Mouse (Mus musculus): ENCODE measurements at regions not wholly inside any gene's neighbourhood (a gene's known extent, or its start where the extent isn't known, plus 50 kb on each side); places are given as distances from the start of the nearest gene placed in this dataset.

- TF ChIP-seq CTCF (IDR thresholded peaks at IDR 0.05 in 2 of 3, conservative IDR thresholded peaks at IDR 0.05 in 1 of 3; ENCODE audit: control insufficient read depth in 1 of 3, insufficient read depth in 1 of 3, low read depth in 2 of 3, low read length in 3 of 3, poor library complexity in 1 of 3, severe bottlenecking in 1 of 3) (no peak), UBTF (IDR thresholded peaks at IDR 0.05; ENCODE audit: borderline replicate concordance, insufficient read depth, low read depth, low read length) (no peak), ZNF384 (IDR thresholded peaks at IDR 0.05; ENCODE audit: low read depth, low read length) (no peak), USF1 (IDR thresholded peaks at IDR 0.05; ENCODE audit: low read depth, low read length) (no peak), MAFK (IDR thresholded peaks at IDR 0.05; ENCODE audit: borderline replicate concordance, low read depth, low read length) (no peak), EP300 (IDR thresholded peaks at IDR 0.05; ENCODE audit: low read depth in 1 of 2, low read length in 2 of 2) (no peak), MAX (IDR thresholded peaks at IDR 0.05; ENCODE audit: low read length) (no peak), POLR2A (IDR thresholded peaks at IDR 0.05; ENCODE audit: control insufficient read depth in 1 of 2, insufficient read depth in 1 of 2, low read depth in 1 of 2, low read length in 2 of 2, poor library complexity in 1 of 2) (no peak), MXI1 (IDR thresholded peaks at IDR 0.05; ENCODE audit: low read depth, low read length) (no peak), SMC3 (IDR thresholded peaks at IDR 0.05; ENCODE audit: low read depth, low read length) (no peak)
These were observed 82.5 kb downstream of the B3gnt5 start for GRCm38 (mm10) chr16:19842346-19843025.

Measured in MEL (cell line).